Mouse (Mus musculus) liver (tissue): ENCODE measurements around the gene Cfap45.

Experiments used
- DNase-seq: peaks from one replicate; pipeline ENCODE4 v3.0.0-alpha.2; 2020; ENCODE audit warnings: mixed read lengths

Cfap45 gene

DNA sequence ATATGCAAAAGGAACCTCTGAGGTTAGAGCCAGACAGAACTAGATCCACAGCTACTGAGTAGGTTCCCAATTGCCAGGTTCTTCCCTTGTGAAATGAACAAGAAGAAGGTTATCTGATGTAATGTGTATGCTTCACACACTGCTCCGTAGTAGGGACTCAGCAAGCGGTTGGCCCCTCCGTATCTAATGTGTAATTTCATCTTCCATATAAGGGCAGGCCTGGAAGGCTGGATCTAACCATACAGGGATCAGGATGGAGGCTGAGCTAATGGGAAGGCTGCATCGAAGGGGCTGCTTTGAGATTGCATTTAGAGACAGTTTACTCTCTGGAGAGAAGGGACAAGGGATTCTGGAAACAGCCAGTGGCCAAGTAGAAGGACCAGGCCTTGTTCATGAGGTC lies 47.2 kb downstream of the Cfap45 start:
- no peak for DNase-seq

DNA sequence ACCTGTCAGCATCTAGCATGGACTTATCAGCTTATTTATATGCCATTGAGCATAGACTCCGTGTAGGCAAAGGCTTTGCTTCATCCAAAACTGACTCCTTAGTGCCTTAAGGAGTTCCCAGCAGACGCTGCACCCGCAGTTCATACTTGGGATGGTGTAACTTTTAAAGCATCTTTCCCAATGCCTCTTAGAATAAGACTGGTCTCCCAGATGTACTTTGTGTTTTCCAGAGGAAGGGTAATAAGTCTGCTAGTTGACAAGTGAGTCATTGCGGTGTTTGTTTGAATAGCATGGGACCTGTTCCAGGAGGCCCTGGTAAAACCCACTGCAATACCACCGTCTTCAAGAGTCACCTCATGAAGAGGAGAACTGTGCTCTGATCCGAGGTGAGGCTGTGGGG lies 59.5 kb downstream of the Cfap45 start:
- no peak for DNase-seq

- DNase-seq, result no peak
These were observed 61.8 kb downstream of the Cfap45 start for GRCm38 (mm10) chr1:172582436-172582835.

- no peak for DNase-seq
These were observed 63.7 kb downstream of the Cfap45 start for GRCm38 (mm10) chr1:172584271-172584670.

DNA sequence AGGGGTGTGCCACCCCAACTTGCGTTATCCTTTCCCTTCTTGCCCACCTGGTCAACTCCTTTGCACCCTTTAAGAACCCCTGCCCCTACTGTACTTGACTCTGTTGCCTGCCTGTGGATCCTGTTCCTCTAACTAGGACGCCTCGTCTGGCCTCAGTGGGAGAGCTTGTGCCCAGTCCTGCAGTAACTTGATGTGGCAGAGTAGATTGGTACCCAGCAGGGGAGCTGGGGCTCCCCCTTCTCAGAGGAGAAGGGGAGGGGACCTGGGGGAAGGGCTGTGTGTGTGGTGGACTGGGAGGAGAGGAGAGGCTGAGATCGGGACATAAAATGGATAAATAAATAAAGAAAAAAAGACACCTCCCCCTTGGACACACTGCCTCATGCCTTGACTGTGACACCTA lies 64.4 kb downstream of the Cfap45 start:
- no peak for DNase-seq

GRCm38 (mm10) chr1:172585612-172586567 lies 65.3 kb downstream of the Cfap45 start:
- DNase-seq, result no peak

DNA sequence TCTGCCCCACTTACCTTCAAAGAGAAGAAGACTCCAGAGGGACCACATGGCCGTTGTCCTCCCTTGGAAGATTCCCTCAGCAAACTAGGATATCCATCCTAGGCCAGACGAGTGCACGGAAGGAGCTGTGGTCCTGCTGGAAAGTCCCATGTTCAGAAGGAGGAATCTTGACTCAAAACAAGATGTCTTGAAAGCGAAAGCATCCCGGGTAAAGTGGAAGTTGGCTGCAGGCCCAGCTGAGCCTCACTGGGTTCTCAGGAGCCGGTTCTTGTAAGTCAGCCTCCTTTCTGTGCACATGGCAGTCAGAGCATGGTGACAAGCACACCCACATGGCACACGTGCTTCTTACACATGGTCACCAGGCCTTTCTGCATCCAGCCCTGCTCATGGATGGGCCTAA lies 69.8 kb downstream of the Cfap45 start, which contains the start of gene Slamf8:
TSS of gene Slamf8 (minus strand) at position 184 of the 400 bp plus-strand sequence.
- no peak for DNase-seq

DNA sequence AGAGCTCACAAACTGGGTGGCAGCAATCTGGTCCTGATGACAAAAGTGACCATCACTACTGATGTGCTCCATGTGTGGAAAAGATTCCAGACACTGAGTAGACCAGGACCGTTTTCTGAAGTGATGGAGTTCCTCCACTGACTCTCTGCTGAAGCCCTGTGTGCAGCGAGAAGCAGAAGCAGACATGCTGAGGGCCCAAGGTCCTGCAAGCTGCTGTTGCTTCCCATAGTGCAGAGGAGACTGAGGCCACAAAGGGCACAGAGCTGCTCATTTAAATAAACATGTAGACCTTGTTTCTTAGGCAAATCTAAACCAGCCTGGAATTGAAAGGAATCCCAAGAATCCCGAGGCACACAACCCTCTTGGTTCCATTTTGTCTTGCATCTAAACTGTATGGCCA lies 72.7 kb downstream of the Cfap45 start:
- DNase-seq, result no peak

DNA sequence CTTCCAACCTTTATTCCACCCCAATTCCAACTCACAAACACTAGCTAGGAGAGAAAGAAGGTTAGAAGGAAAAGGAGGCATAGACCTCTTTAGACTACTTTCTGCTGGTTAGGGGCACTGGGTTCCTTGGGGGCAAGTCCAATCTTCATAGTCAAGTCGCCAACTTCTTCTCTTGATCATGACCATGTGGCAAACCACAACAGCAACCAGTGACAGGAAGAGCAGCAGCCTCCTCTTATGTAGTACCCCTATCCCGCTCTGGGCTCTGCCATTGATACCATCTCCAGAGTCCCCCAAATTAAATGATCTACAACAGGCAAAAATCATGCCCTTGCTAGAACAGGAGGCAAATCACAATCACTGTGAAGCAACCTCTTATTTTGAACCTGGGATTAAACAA lies 73.4 kb downstream of the Cfap45 start:
- DNase-seq, result no peak

DNA sequence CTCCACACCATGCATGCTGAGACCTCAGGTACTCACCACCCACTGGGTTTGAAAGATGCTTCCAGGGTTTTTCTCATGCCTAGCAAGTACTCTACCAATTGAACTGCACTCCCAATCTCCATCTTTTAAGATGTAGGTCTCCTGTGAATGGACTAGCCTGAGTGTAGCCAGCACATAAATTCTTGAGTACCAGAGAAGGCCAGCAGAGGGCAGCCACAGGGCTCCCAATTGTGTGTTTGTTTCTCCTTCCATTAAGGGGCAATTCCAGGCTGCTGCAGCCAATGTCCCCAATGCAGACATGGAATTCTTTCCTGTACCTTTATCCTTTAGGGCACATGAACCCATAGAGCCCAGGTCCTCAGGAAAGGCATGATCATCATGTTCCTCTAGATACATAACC lies 73.9 kb downstream of the Cfap45 start:
- no peak for DNase-seq
